Mouse (Mus musculus): ENCODE data around the gene Lcor. TPM values are rescaled to one million over a fixed set of nuclear protein-coding genes. Genes with fewer than 3 reads are reported as not detected.

Lcor gene
- polyA plus RNA-seq, 1 experiment: 0.16 TPM

- H3K4me3 ChIP-seq (replicated peaks): no peak overlapping the region
- no peak for TF ChIP-seq TAL1 (IDR thresholded peaks at IDR 0.05; ENCODE audit: low read length)
- no peak for TF ChIP-seq GATA1 (IDR thresholded peaks at IDR 0.05; ENCODE audit: low read length)
- peaks cover 7% of the 10 kb centered on the region for H3K4me1 ChIP-seq (ENCODE audit: control insufficient read depth)
- H3K27me3 ChIP-seq (ENCODE audit: control insufficient read depth): no peaks in the 10 kb centered on the region
- H3K9me3 ChIP-seq (ENCODE audit: control insufficient read depth, low read length): no peaks in the 10 kb centered on the region
- H3K36me3 ChIP-seq (ENCODE audit: control insufficient read depth): peaks cover 8% of the 10 kb centered on the region
Observed at GRCm38 (mm10) chr19:41573700-41574099, 91.3 kb downstream of the Lcor start.

DNA sequence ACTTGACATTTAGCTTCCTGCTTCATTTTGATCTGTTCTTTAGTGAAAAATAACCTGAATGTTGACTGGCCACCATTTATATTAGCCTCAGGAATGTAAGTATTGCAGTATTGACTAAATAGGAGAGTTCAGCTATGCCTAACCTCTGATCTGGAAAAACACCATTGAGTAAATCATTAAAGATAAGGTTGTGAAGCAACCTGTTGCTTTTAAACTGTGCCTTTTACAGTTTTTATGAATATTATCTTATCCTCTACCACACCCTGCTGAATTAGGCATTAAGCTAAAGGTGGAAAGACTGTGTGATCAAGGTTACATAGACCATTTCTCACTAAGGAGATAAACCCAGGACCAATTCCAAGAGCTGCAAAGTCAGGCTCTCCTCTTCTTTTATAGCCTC lies 95.1 kb downstream of the Lcor start:
- Histone ChIP-seq H3K4me3 (replicated peaks) (no peak overlapping the region), H3K36me3 (ENCODE audit: control insufficient read depth) (peaks cover 18% of the 10 kb centered on the region), H3K27me3 (ENCODE audit: control insufficient read depth) (no peaks in the 10 kb centered on the region), H3K9me3 (ENCODE audit: control insufficient read depth, low read length) (no peaks in the 10 kb centered on the region), H3K4me1 (ENCODE audit: control insufficient read depth) (peaks cover 7% of the 10 kb centered on the region)
- no peak for TF ChIP-seq GATA1 (IDR thresholded peaks at IDR 0.05; ENCODE audit: low read length)
- no peak for TF ChIP-seq TAL1 (IDR thresholded peaks at IDR 0.05; ENCODE audit: low read length)

DNA sequence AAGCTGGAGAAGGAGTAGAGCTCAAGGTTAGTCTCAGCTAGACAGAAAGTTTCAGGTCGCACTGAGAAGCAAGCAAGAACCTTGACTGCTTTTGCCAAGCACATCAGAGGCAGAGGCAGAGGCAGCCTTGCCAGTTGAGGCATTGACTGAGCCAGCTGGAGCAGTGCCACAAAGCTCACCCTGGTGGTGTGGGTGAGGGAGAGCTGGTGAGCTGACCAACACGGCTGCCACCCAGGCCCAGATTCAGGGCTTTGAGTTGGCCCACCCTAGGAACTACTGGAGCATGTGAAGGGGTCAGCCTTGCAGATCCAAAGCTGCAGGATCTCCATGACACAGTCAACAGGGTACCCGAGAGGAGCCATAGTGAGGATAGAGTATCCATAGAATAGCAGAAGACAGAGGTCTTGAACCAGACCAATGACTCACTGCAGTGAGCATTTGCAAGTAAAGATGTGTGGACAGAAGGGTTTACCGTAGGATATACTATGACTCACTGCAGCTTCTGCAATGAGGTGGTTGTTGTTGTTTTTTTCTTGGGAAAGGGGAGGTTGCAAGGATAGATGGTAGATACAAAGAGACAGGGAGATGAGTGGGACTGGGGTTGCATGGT lies 97.0 kb downstream of the Lcor start:
- H3K4me1 ChIP-seq (ENCODE audit: control insufficient read depth): peaks cover 4% of the 10 kb centered on the region
- no peak overlapping the region for H3K4me3 ChIP-seq (replicated peaks)
- TF ChIP-seq GATA1 (IDR thresholded peaks at IDR 0.05; ENCODE audit: low read length) (no peak), TAL1 (IDR thresholded peaks at IDR 0.05; ENCODE audit: low read length) (no peak)
- no peaks in the 10 kb centered on the region for H3K9me3 ChIP-seq (ENCODE audit: control insufficient read depth, low read length)
- H3K36me3 ChIP-seq (ENCODE audit: control insufficient read depth): peaks cover 34% of the 10 kb centered on the region
- H3K27me3 ChIP-seq (ENCODE audit: control insufficient read depth): no peaks in the 10 kb centered on the region

DNA sequence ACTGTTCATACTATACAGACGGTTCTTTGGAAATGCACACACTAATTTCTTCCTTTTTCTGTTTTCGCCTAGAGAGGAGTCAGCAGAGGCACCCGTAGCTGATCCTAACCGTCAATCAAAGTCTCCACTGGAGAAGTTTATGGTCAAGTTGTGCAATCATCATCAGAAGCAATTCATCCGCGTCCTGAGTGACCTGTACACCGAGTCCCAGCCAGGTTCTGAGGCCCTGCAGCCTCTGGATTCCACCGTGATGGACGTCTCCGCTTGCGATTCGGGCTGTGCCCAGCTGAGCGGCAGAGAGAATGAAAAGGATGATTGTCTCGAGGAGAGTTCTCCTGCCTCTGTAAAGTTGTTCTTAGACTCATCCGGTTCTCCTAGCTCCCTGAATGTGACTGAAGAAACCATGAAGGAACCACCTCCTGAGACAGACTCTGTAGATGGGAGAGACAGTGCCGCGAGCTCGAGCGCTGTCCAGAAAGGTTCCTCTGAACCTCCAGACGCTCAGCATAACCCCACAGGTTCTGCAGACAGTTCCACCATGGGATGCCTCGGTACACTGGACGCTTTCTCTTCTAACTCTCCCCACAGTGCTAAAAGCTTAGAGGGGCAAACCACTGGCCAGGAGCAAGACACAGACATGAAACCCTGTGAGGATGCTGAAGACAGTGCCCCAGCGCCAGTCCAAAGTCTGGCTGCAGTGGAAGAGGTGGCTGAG lies 99.4 kb downstream of the Lcor start, which contains the start of gene Gm340:
Gene Gm340, plus strand, starts transcription at position 665 of the 715 bp plus-strand sequence.
- peaks cover 48% of the 10 kb centered on the region for H3K36me3 ChIP-seq (ENCODE audit: control insufficient read depth)
- H3K4me3 ChIP-seq (replicated peaks): no peak within 1 kb of the TSS
- H3K4me1 ChIP-seq (ENCODE audit: control insufficient read depth): no peaks in the 10 kb centered on the region
- H3K27me3 ChIP-seq (ENCODE audit: control insufficient read depth): no peaks in the 10 kb centered on the region
- TF ChIP-seq GATA1 (IDR thresholded peaks at IDR 0.05; ENCODE audit: low read length) (no peak), TAL1 (IDR thresholded peaks at IDR 0.05; ENCODE audit: low read length) (no peak)
- H3K9me3 ChIP-seq (ENCODE audit: control insufficient read depth, low read length): no peaks in the 10 kb centered on the region

DNA sequence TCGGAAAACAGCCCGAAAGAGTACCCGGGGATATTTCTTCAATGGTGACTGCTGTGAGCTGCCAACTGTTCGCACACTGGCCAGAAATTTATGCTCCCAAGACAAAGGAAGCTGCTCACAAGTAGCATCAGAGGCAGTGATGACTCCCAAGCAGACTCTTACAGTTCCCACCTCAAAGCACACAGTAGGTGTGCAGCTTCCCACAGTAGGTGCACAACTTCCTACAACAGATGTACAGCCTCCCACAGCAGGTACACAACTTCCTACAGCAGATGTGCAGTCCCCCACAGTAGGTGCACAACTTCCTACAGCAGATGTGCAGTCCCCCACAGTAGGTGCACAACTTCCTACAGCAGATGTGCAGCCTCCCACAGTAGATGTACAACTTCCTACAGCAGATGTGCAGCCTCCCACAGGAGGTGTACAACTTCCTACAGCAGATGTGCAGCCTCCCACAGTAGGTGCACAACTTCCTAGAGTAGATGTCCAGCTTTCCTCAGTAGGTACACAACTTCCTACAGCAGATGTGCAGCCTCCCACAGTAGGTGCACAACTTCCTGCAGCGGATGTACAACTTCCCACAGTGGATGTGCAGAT lies 100.6 kb downstream of the Lcor start:
- no peaks in the 10 kb centered on the region for H3K27me3 ChIP-seq (ENCODE audit: control insufficient read depth)
- H3K36me3 ChIP-seq (ENCODE audit: control insufficient read depth): peaks cover 48% of the 10 kb centered on the region
- no peaks in the 10 kb centered on the region for H3K9me3 ChIP-seq (ENCODE audit: control insufficient read depth, low read length)
- TF ChIP-seq TAL1 (IDR thresholded peaks at IDR 0.05; ENCODE audit: low read length) (no peak), GATA1 (IDR thresholded peaks at IDR 0.05; ENCODE audit: low read length) (no peak)
- H3K4me1 ChIP-seq (ENCODE audit: control insufficient read depth): no peaks in the 10 kb centered on the region
- no peak overlapping the region for H3K4me3 ChIP-seq (replicated peaks)

DNA sequence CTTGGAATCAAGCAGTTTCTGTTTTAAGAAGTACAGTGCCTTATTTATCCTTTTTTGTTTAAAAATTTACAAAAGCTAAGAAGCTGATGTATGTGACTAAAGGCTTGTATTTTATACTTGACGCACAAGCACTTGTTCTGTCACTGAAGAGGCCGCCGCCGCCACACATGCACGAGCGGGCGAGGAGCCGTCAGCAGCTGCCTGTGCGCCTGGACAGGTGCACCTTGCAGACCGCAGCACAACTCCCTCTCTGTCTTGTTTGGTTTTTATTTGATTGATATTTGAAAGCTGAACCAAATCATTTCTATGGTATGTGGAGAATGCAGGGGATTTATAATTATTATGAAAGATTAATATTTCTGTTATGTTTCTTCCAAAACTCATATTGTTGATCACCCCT lies 104.3 kb downstream of the Lcor start:
- H3K4me3 ChIP-seq (replicated peaks): no peak overlapping the region
- no peaks in the 10 kb centered on the region for H3K9me3 ChIP-seq (ENCODE audit: control insufficient read depth, low read length)
- no peaks in the 10 kb centered on the region for H3K27me3 ChIP-seq (ENCODE audit: control insufficient read depth)
- H3K36me3 ChIP-seq (ENCODE audit: control insufficient read depth): peaks cover 42% of the 10 kb centered on the region
- H3K4me1 ChIP-seq (ENCODE audit: control insufficient read depth): no peaks in the 10 kb centered on the region
- TF ChIP-seq TAL1 (IDR thresholded peaks at IDR 0.05; ENCODE audit: low read length) (no peak), GATA1 (IDR thresholded peaks at IDR 0.05; ENCODE audit: low read length) (no peak)

GRCm38 (mm10) chr19:41587431-41588222 lies 105.2 kb downstream of the Lcor start:
- TF ChIP-seq TAL1 (IDR thresholded peaks at IDR 0.05; ENCODE audit: low read length): no peak
- TF ChIP-seq GATA1 (IDR thresholded peaks at IDR 0.05; ENCODE audit: low read length): no peak
- Histone ChIP-seq H3K36me3 (ENCODE audit: control insufficient read depth) (peaks cover 33% of the 10 kb centered on the region), H3K27me3 (ENCODE audit: control insufficient read depth) (no peaks in the 10 kb centered on the region), H3K9me3 (ENCODE audit: control insufficient read depth, low read length) (no peaks in the 10 kb centered on the region), H3K4me3 (replicated peaks) (no peak overlapping the region), H3K4me1 (ENCODE audit: control insufficient read depth) (no peaks in the 10 kb centered on the region)

GRCm38 (mm10) chr19:41589026-41589425 lies 106.6 kb downstream of the Lcor start:
- H3K36me3 ChIP-seq (ENCODE audit: control insufficient read depth): peaks cover 19% of the 10 kb centered on the region
- no peaks in the 10 kb centered on the region for H3K27me3 ChIP-seq (ENCODE audit: control insufficient read depth)
- no peak for TF ChIP-seq TAL1 (IDR thresholded peaks at IDR 0.05; ENCODE audit: low read length)
- H3K4me1 ChIP-seq (ENCODE audit: control insufficient read depth): no peaks in the 10 kb centered on the region
- H3K4me3 ChIP-seq (replicated peaks): no peak overlapping the region
- no peaks in the 10 kb centered on the region for H3K9me3 ChIP-seq (ENCODE audit: control insufficient read depth, low read length)

- Histone ChIP-seq H3K4me3 (replicated peaks) (no peak overlapping the region), H3K27me3 (ENCODE audit: control insufficient read depth) (no peaks in the 10 kb centered on the region), H3K4me1 (ENCODE audit: control insufficient read depth) (no peaks in the 10 kb centered on the region), H3K9me3 (ENCODE audit: control insufficient read depth, low read length) (no peaks in the 10 kb centered on the region), H3K36me3 (ENCODE audit: control insufficient read depth) (peaks cover 13% of the 10 kb centered on the region)
- TF ChIP-seq TAL1 (IDR thresholded peaks at IDR 0.05; ENCODE audit: low read length) (no peak), GATA1 (IDR thresholded peaks at IDR 0.05; ENCODE audit: low read length) (no peak)
Observed at GRCm38 (mm10) chr19:41589681-41590080, 107.2 kb downstream of the Lcor start.
